Mouse (Mus musculus): ENCODE measurements around the gene Zfp598. TPM values are rescaled to one million over a fixed set of nuclear protein-coding genes. Genes with fewer than 3 reads are reported as not detected.

Gene Zfp598
- total and polyA plus RNA-seq, 2 experiments from 2014 or later, result 16.4 to 40.0 TPM

DNA sequence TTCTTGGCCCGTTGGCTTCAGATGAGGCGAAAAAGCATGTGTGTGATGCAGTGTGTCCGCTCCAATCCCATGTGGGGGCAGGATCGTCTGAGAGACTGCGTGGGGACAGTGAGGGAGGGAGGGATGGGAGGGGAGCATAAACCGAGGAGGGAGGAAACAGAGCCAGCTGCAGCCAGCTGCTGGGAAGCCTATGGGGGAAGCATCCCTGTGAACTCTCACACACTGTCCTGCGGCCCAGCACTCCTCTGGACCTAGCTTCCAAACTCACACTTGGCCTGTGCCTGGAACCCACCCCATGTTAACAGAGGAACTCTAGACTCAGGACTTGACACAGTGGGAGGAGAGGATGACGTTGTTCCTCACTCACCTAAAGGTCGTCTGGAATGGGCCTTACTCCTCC lies 30.6 kb upstream of the Zfp598 start:
- H3K4me3 ChIP-seq (ENCODE audit: low read depth, low read length), result no peak overlapping the region
- TF ChIP-seq CTCF (IDR thresholded peaks at IDR 0.05), result no peak
- H3K27me3 ChIP-seq (ENCODE audit: insufficient read depth, low read length), result no peaks in the 10 kb centered on the region
- H3K4me2 ChIP-seq (ENCODE audit: low read depth, low read length, poor library complexity, severe bottlenecking), result no peak overlapping the region
- no peak overlapping the region for H3K27ac ChIP-seq (ENCODE audit: low read depth, low read length)
- ATAC-seq (ENCODE audit: low FRiP score) (no peak), DNase-seq (ENCODE audit: low spot score) (no peak)
- peaks cover 34% of the 10 kb centered on the region for H3K36me3 ChIP-seq (ENCODE audit: insufficient read depth, low read length)
- H3K9me3 ChIP-seq (ENCODE audit: low read length), result no peaks in the 10 kb centered on the region
- 76% methylated on average over 9 of the region's 9 CpGs for WGBS
- no peak overlapping the region for H3K9ac ChIP-seq (replicated peaks; ENCODE audit: low read length, poor library complexity, severe bottlenecking)
- H3K4me1 ChIP-seq (ENCODE audit: insufficient read depth, low read length), result no peaks in the 10 kb centered on the region

DNA sequence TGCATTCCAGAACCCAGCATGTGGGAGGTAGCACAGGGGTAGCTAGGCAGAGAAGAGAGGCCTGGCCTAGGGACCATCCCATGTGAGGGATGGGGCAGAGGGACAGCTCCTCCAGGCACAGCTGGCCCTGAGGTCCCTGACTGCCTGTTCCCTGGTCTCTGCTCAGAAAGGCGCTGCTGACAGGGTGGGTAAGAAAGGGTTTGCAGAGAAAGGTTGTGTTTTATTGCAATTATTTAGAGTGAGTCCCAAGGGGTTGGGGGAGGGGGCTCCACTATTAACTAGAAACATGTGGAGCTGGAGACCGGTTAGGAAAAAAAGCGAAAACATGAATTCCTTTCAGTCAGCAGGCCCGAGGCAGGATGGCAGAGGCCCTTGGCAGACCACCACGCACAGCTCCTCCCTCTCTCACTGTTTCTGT lies 29.9 kb upstream of the Zfp598 start:
- no peak for TF ChIP-seq CTCF (IDR thresholded peaks at IDR 0.05)
- WGBS, result 88% methylated on average over 5 of the region's 5 CpGs
- DNase-seq (ENCODE audit: low spot score), result no peak
- Histone ChIP-seq H3K9me3 (ENCODE audit: low read length) (no peaks in the 10 kb centered on the region), H3K27me3 (ENCODE audit: insufficient read depth, low read length) (no peaks in the 10 kb centered on the region), H3K4me1 (ENCODE audit: insufficient read depth, low read length) (no peaks in the 10 kb centered on the region), H3K27ac (ENCODE audit: low read depth, low read length) (no peak overlapping the region), H3K36me3 (ENCODE audit: insufficient read depth, low read length) (peaks cover 34% of the 10 kb centered on the region), H3K4me2 (ENCODE audit: low read depth, low read length, poor library complexity, severe bottlenecking) (no peak overlapping the region), H3K9ac (replicated peaks; ENCODE audit: low read length, poor library complexity, severe bottlenecking) (no peak overlapping the region), H3K4me3 (ENCODE audit: low read depth, low read length) (no peak overlapping the region)
- ATAC-seq (ENCODE audit: low FRiP score), result no peak

- Histone ChIP-seq H3K4me1 (ENCODE audit: insufficient read depth, low read length) (no peaks in the 10 kb centered on the region), H3K4me3 (ENCODE audit: low read depth, low read length) (no peak overlapping the region), H3K27ac (ENCODE audit: low read depth, low read length) (no peak overlapping the region), H3K9ac (replicated peaks; ENCODE audit: low read length, poor library complexity, severe bottlenecking) (no peak overlapping the region), H3K4me2 (ENCODE audit: low read depth, low read length, poor library complexity, severe bottlenecking) (no peak overlapping the region), H3K27me3 (ENCODE audit: insufficient read depth, low read length) (no peaks in the 10 kb centered on the region), H3K9me3 (ENCODE audit: low read length) (no peaks in the 10 kb centered on the region), H3K36me3 (ENCODE audit: insufficient read depth, low read length) (peaks cover 39% of the 10 kb centered on the region)
- WGBS, result 86% methylated on average over 7 of the region's 7 CpGs
- no peak for TF ChIP-seq CTCF (IDR thresholded peaks at IDR 0.05)
- DNase-seq (ENCODE audit: low spot score), result no peak
- no peak for ATAC-seq (ENCODE audit: low FRiP score)
Measured at GRCm38 (mm10) chr17:24640119-24640518, 29.4 kb upstream of the Zfp598 start.

DNA sequence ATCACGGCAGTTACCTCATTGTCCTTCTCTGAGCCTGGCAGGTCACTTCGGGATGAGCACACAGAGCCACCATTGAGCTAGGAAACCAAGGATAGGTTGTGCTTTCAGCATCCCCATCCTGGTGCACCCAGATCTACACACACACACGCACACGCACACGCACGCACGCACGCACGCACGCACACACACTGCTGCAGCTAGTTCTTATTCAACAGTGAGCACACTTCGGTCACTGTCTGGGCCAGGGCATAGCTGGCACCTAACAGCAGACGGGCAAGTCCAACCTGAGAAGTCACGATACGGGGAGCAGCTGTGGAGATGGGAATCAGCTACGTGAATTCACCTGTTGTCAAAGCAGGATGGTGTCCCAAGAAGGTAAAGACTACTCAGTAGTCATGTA lies 28.9 kb upstream of the Zfp598 start:
- Histone ChIP-seq H3K27me3 (ENCODE audit: insufficient read depth, low read length) (no peaks in the 10 kb centered on the region), H3K9ac (replicated peaks; ENCODE audit: low read length, poor library complexity, severe bottlenecking) (no peak overlapping the region), H3K4me2 (ENCODE audit: low read depth, low read length, poor library complexity, severe bottlenecking) (no peak overlapping the region), H3K9me3 (ENCODE audit: low read length) (no peaks in the 10 kb centered on the region), H3K4me1 (ENCODE audit: insufficient read depth, low read length) (no peaks in the 10 kb centered on the region), H3K4me3 (ENCODE audit: low read depth, low read length) (no peak overlapping the region), H3K36me3 (ENCODE audit: insufficient read depth, low read length) (peaks cover 39% of the 10 kb centered on the region), H3K27ac (ENCODE audit: low read depth, low read length) (no peak overlapping the region)
- DNase-seq (ENCODE audit: low spot score), result no peak
- ATAC-seq (ENCODE audit: low FRiP score), result no peak
- WGBS, result 94% methylated on average over 15 of the region's 15 CpGs
- no peak for TF ChIP-seq CTCF (IDR thresholded peaks at IDR 0.05)

DNA sequence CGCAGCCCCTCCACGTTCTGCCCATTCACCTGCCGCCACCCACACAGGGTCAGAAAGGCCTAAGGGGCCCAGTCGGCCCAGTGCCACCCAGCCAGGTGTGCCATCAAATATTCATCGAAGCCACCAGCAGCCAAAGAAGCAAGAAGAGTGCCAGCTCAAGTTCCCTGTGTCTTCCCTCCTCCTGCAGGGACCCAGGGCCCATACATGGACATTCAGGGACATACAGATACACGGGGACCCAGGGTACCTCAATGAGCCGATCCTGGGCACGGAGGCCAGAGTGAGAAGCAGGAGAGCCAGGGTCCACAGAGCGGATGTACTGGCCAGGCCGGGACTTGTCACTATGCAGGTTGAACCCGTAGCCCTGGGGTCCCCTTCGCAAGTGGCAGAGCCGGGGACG lies 27.5 kb upstream of the Zfp598 start:
- ATAC-seq (ENCODE audit: low FRiP score), result no peak

DNA sequence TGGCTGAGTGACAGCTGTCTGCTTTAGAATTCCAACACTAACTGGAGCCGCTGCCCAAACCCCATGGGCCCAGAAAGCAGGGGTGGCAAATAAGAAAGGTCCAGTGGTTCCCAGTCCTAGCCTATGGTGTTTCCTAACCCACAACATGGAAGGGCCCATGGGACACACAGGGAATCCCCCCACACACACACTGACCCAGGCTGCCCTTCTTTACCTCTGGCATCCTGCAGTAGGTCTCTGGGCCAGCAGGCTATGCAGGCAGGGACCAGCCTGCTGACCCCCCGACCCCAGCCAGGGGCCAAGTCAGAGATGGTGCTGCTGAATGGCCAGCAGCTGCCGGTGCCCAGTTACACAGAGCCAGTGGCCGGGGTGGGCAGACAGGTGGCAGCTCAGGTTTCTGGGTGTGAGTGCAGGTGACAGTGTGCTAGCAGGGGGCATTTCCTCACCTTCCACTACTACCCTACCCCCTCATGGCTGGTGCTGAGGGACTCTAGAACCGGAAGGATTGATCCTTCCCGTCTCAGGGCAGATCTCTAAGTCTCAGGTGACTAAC lies 26.6 kb upstream of the Zfp598 start:
- ATAC-seq (ENCODE audit: low FRiP score) (no peak), DNase-seq (ENCODE audit: low spot score) (no peak)
- H3K4me3 ChIP-seq (ENCODE audit: low read depth, low read length), result no peak overlapping the region

More for the DNA sequence above, 27.5 kb upstream of the Zfp598 start:
- H3K9me3 ChIP-seq (ENCODE audit: low read length), result no peaks in the 10 kb centered on the region
- no peaks in the 10 kb centered on the region for H3K4me1 ChIP-seq (ENCODE audit: insufficient read depth, low read length)
- DNase-seq (ENCODE audit: low spot score), result no peak
- TF ChIP-seq CTCF (IDR thresholded peaks at IDR 0.05), result no peak
- no peaks in the 10 kb centered on the region for H3K27me3 ChIP-seq (ENCODE audit: insufficient read depth, low read length)
- H3K9ac ChIP-seq (replicated peaks; ENCODE audit: low read length, poor library complexity, severe bottlenecking), result no peak overlapping the region
- H3K27ac ChIP-seq (ENCODE audit: low read depth, low read length), result no peak overlapping the region
- 90% methylated on average over 14 of the region's 14 CpGs for whole genome bisulfite sequencing
- no peak overlapping the region for H3K4me3 ChIP-seq (ENCODE audit: low read depth, low read length)
- H3K36me3 ChIP-seq (ENCODE audit: insufficient read depth, low read length), result peaks cover 39% of the 10 kb centered on the region
- no peak overlapping the region for H3K4me2 ChIP-seq (ENCODE audit: low read depth, low read length, poor library complexity, severe bottlenecking)

More for the DNA sequence above, 26.6 kb upstream of the Zfp598 start:
- Histone ChIP-seq H3K27me3 (ENCODE audit: insufficient read depth, low read length) (no peaks in the 10 kb centered on the region), H3K27ac (ENCODE audit: low read depth, low read length) (no peak overlapping the region), H3K4me2 (ENCODE audit: low read depth, low read length, poor library complexity, severe bottlenecking) (no peak overlapping the region), H3K9ac (replicated peaks; ENCODE audit: low read length, poor library complexity, severe bottlenecking) (no peak overlapping the region), H3K36me3 (ENCODE audit: insufficient read depth, low read length) (peaks cover 39% of the 10 kb centered on the region), H3K9me3 (ENCODE audit: low read length) (no peaks in the 10 kb centered on the region), H3K4me1 (ENCODE audit: insufficient read depth, low read length) (no peaks in the 10 kb centered on the region)
- 83% methylated on average over 6 of the region's 6 CpGs for WGBS
- TF ChIP-seq CTCF (IDR thresholded peaks at IDR 0.05), result no peak
